Mouse (Mus musculus) bone marrow macrophage, adult 2 months (primary cell): ENCODE data around the gene Vmn1r60. TPM values are rescaled to one million over a fixed set of nuclear protein-coding genes. Genes with fewer than 3 reads are reported as not detected.
"Not testable (repeated sequence)": the region's sequence is repeated elsewhere in the genome, so short reads cannot be mapped to it uniquely, and the experiment has no call there.

Experiments
- H3K27ac ChIP-seq: 2 replicates; pipeline ENCODE4 v1.5.1; 2012; ENCODE audit warnings: low read depth, low read length; ENCODE audit not compliant: insufficient read depth
- H3K4me1 ChIP-seq: 2 replicates; pipeline ENCODE4 v1.6.1; 2012; ENCODE audit warnings: low read length; ENCODE audit not compliant: control insufficient read depth, insufficient read depth
- H3K4me3 ChIP-seq: 2 replicates; pipeline ENCODE4 v1.5.1; 2012; ENCODE audit warnings: mild to moderate bottlenecking, low read length, moderate library complexity; ENCODE audit not compliant: insufficient read depth
- polyA plus RNA-seq: library from polyadenylated mRNA; stranded (reverse); fragments of >200 nt; gene quantifications from 2 replicates; pipeline ENCODE4 v1.2.4, GENCODE M21; 2012; ENCODE audit not compliant: missing spikeins, insufficient read depth, insufficient read length

The Vmn1r60 gene
- 0.25 TPM in 1 of 2 replicates, not detected in the other for polyA plus RNA-seq

- H3K4me1 ChIP-seq, H3K4me3 ChIP-seq, H3K27ac ChIP-seq: not testable (repeated sequence)
These were observed at the start of gene Vmn1r60 for GRCm38 (mm10) chr7:5547217-5547616. Gene Vmn1r60 (minus strand): TSS chr7:5547317.

- H3K4me3 ChIP-seq, H3K27ac ChIP-seq, H3K4me1 ChIP-seq: not testable (repeated sequence)
These were observed 6.2 kb downstream of the Vmn1r60 start for GRCm38 (mm10) chr7:5540770-5541436.

GRCm38 (mm10) chr7:5493856-5494255 lies 53.3 kb downstream of the Vmn1r60 start, which contains the start of gene Vmn2r28:
Gene Vmn2r28 (minus strand): TSS chr7:5493956.
- not testable (repeated sequence) for H3K4me3 ChIP-seq, H3K27ac ChIP-seq, H3K4me1 ChIP-seq

Other genes with a start within 250 kb of the Vmn1r60 start
- not detected in 2 replicates for gene Gm5065, start 196.8 kb downstream of the Vmn1r60 start, polyA plus RNA-seq
- not detected in 2 replicates for gene Nlrp2, start 196.3 kb downstream of the Vmn1r60 start, polyA plus RNA-seq
- gene Vmn1r58, start 133.9 kb downstream of the Vmn1r60 start, polyA plus RNA-seq: not detected in 2 replicates
- 0.77 TPM in 1 of 2 replicates, not detected in the other for gene Vmn1r59, start 90.5 kb downstream of the Vmn1r60 start, polyA plus RNA-seq
- not detected in 2 replicates for gene Vmn2r28, start 53.4 kb downstream of the Vmn1r60 start, polyA plus RNA-seq
- gene Vmn1r61, start 66.0 kb upstream of the Vmn1r60 start, polyA plus RNA-seq: 0.55 TPM in 1 of 2 replicates, not detected in the other
- not detected in 2 replicates for gene Vmn1r62, start 126.3 kb upstream of the Vmn1r60 start, polyA plus RNA-seq